Mouse (Mus musculus) liver, embryonic 14.5 days (tissue): ENCODE data around the gene Ccdc194. TPM values are rescaled to one million over a fixed set of nuclear protein-coding genes. Genes with fewer than 3 reads are reported as not detected.

ENCODE experiments used
- ATAC-seq: fragments of 200-750 bp; cut with Nextera tagmentation; 2 replicates; pipeline ENCODE4 v1.8.0; 2017; ENCODE audit warnings: moderate number of reproducible peaks, mild to moderate bottlenecking, moderate library complexity; ENCODE audit not compliant: insufficient read depth
- DNase-seq, 3 experiments: peaks; one replicate each; pipeline ENCODE4 v3.0.0-alpha.2; 2012 to 2013; ENCODE audit warnings: low read depth in 3 of 3, low spot score in 3 of 3
- H3K27ac ChIP-seq: fragments of 300-500 bp; sonication (generic); 2 replicates; pipeline ENCODE4 v1.5.1; 2014; ENCODE audit warnings: moderate library complexity, mild to moderate bottlenecking, control low read depth, inconsistent platforms
- H3K27me3 ChIP-seq: fragments of 300-500 bp; sonication (generic); 2 replicates; pipeline ENCODE4 v1.6.1; 2014; ENCODE audit warnings: mild to moderate bottlenecking, low read length, moderate library complexity; ENCODE audit not compliant: control insufficient read depth, insufficient read depth
- H3K36me3 ChIP-seq: fragments of 300-500 bp; sonication (generic); replicated peaks from 2 replicates; pipeline ENCODE4 v1.6.1; 2014; ENCODE audit warnings: low read depth; ENCODE audit not compliant: control insufficient read depth, insufficient read depth
- H3K4me1 ChIP-seq, 2 experiments: fragments of 200-500 bp in 1 of 2; fragments of 300-500 bp in 1 of 2; sonication (generic) in 1 of 2; replicated peaks; 2 replicates each; pipeline ENCODE4 v1.6.1; 2012 to 2014; ENCODE audit warnings: antibody characterized with exemption in 1 of 2, inconsistent platforms in 1 of 2, low read length in 1 of 2; ENCODE audit not compliant: control insufficient read depth in 2 of 2, insufficient read depth in 2 of 2
- H3K4me2 ChIP-seq: fragments of 300-500 bp; sonication (generic); 2 replicates; pipeline ENCODE4 v1.6.1; 2014; ENCODE audit warnings: low read depth, mild to moderate bottlenecking, control low read depth, moderate library complexity
- H3K4me3 ChIP-seq, 2 experiments: fragments of 200-500 bp in 1 of 2; fragments of 300-500 bp in 1 of 2; sonication (generic) in 1 of 2; 2 replicates each; pipeline ENCODE4 v1.5.1; 2012 to 2014; ENCODE audit warnings: low read depth in 2 of 2, low read length in 2 of 2, mild to moderate bottlenecking in 2 of 2, control low read depth in 1 of 2, inconsistent platforms in 1 of 2, moderate library complexity in 1 of 2; ENCODE audit not compliant: insufficient read depth in 1 of 2
- H3K9ac ChIP-seq: fragments of 300-500 bp; sonication (generic); replicated peaks from 2 replicates; pipeline ENCODE4 v1.6.1; 2014; ENCODE audit warnings: mild to moderate bottlenecking, control low read depth, moderate library complexity
- H3K9me3 ChIP-seq: fragments of 300-500 bp; sonication (generic); 2 replicates; pipeline ENCODE4 v1.6.1; 2016; ENCODE audit warnings: low read length, mixed read lengths; ENCODE audit not compliant: control insufficient read depth
- CTCF ChIP-seq: IDR thresholded peaks from 2 replicates; pipeline ENCODE4 v1.5.1; 2016; ENCODE audit warnings: antibody characterized with exemption, low read depth, control low read depth
- EP300 ChIP-seq: IDR thresholded peaks from 2 replicates; pipeline ENCODE4 v1.6.1; 2016; ENCODE audit warnings: antibody characterized with exemption, low read depth
- WGBS: fragments of 180-500 bp; shearing (Covaris S2); extraction: QIAGEN DNeasy Blood & Tissue Kit; methylation state at CpG from one replicate; pipeline ENCODE4 v1.1.7; 2014; ENCODE audit not compliant: insufficient replicate concordance; 5-methylcytosine and 5-hydroxymethylcytosine counted together
- polyA plus RNA-seq, 2 experiments: library from polyadenylated mRNA; depleted of rRNA in 1 of 2; stranded (reverse) in 1 of 2; unstranded in 1 of 2; fragments of >200 nt; fragmentation: Nextera tagmentation in 1 of 2; extraction: Ambion mirVana in 1 of 2; gene quantifications; 2 replicates each; pipeline versions ENCODE4 v1.2.1 to v1.2.3; 2012 to 2014

Ccdc194 gene
- polyA plus RNA-seq, 2 experiments = 0.09 to 0.19 TPM

- Histone ChIP-seq H3K4me1 (peaks cover 3 to 7% of the 10 kb centered on the region in 2 experiments), H3K4me3 (peak overlapping the region; percentile 40 to 64), H3K9ac (no peak overlapping the region), H3K4me2 (peak overlapping the region; percentile 73), H3K27me3 (peaks cover 9% of the 10 kb centered on the region), H3K27ac (no peak overlapping the region), H3K9me3 (no peaks in the 10 kb centered on the region), H3K36me3 (no peaks in the 10 kb centered on the region)
- peak; percentile 76 for ATAC-seq
- TF ChIP-seq CTCF (no peak), EP300 (no peak)
- WGBS = under 1% methylated on average over 41 of the region's 41 CpGs
- DNase-seq = peak; percentile 60 to 70 (median 65)
These were observed 44.9 kb upstream of the Ccdc194 start for GRCm38 (mm10) chr8:71570291-71570954.

GRCm38 (mm10) chr8:71569366-71570290 is 44.1 kb upstream of the Ccdc194 start:
- no peak for TF ChIP-seq CTCF
- TF ChIP-seq EP300 = no peak
- peak; percentile 43 to 54 (median 51) for DNase-seq
- peak; percentile 71 for ATAC-seq
- no peak overlapping the region for H3K9ac ChIP-seq
- H3K9me3 ChIP-seq = no peaks in the 10 kb centered on the region
- H3K4me3 ChIP-seq = peak overlapping the region; percentile 40 to 64
- 3% methylated on average over 51 of the region's 51 CpGs for WGBS
- no peaks in the 10 kb centered on the region for H3K36me3 ChIP-seq
- H3K4me2 ChIP-seq = peak overlapping the region; percentile 73
- H3K27me3 ChIP-seq = peaks cover 9% of the 10 kb centered on the region
- no peak overlapping the region for H3K27ac ChIP-seq
- H3K4me1 ChIP-seq = peaks cover 3 to 7% of the 10 kb centered on the region in 2 experiments

GRCm38 (mm10) chr8:71568941-71569340 is 43.4 kb upstream of the Ccdc194 start:
- no peak overlapping the region for H3K9ac ChIP-seq
- H3K36me3 ChIP-seq = no peaks in the 10 kb centered on the region
- TF ChIP-seq EP300 = no peak
- H3K4me2 ChIP-seq = peak overlapping the region; percentile 73
- DNase-seq (no peak), ATAC-seq (no peak)
- H3K9me3 ChIP-seq = no peaks in the 10 kb centered on the region; the same call in 1 of the 2 replicates
- peaks cover 3 to 7% of the 10 kb centered on the region in 2 experiments for H3K4me1 ChIP-seq
- no peak overlapping the region for H3K27ac ChIP-seq
- 54% methylated on average over 6 of the region's 6 CpGs for WGBS
- H3K27me3 ChIP-seq = peaks cover 9% of the 10 kb centered on the region
- no peak overlapping the region; a peak in 1 of 4 replicates for H3K4me3 ChIP-seq

- DNase-seq = no peak
- Histone ChIP-seq H3K27me3 (peaks cover 9% of the 10 kb centered on the region), H3K36me3 (no peaks in the 10 kb centered on the region), H3K27ac (no peak within 1 kb of the TSS), H3K4me3 (peak within 1 kb of the TSS; percentile 40 to 64), H3K9ac (no peak within 1 kb of the TSS), H3K4me2 (peak within 1 kb of the TSS; percentile 73), H3K9me3 (no peaks in the 10 kb centered on the region; the same call in 1 of the 2 replicates), H3K4me1 (peaks cover 3 to 7% of the 10 kb centered on the region in 2 experiments)
- ATAC-seq = no peak
- TF ChIP-seq CTCF (no peak), EP300 (no peak)
- WGBS = 29% methylated on average over 13 of the region's 13 CpGs
These were observed 43.0 kb upstream of the Ccdc194 start, which contains the start of gene Slc27a1 for GRCm38 (mm10) chr8:71568387-71568937. Slc27a1 (plus strand) TSS chr8:71568882.
